ENCODE assay signal across 9 mouse cellular contexts in genomic region chr16:92115611-92116421, GRCm38 (mm10). TPM values are rescaled to one million over a fixed set of nuclear protein-coding genes. Genes with fewer than 3 reads are reported as not detected.
DNase-seq lines count a peak whose midpoint lies in the region; ATAC-seq lines count a peak whose summit lies in the region.
"Had no signal": no experiment of that assay in that cellular context is flagged by ENCODE, and none has a peak within 500 bp of the region (broad histone marks: within the 10 kb centered on the region; RNA-seq: fewer than 3 reads in every experiment).

No protein-coding gene starts in this region.

- no peak overlapping the region for H3K9ac ChIP-seq in hindbrain, embryonic 15.5 days
- no peak overlapping the region for H3K9ac ChIP-seq in liver, embryonic 12.5 days

- ATAC-seq in hindbrain, embryonic 15.5 days (ENCODE audit: low FRiP score, low read depth), result peak; percentile 65; the same call in 1 of the 2 replicates
- peak; percentile 53; the same call in 1 of the 2 replicates for ATAC-seq in liver, embryonic 12.5 days

- H3K4me3 ChIP-seq in embryonic facial prominence, embryonic 10.5 days, result peak overlapping the region; percentile 26
- no peak overlapping the region for H3K4me3 ChIP-seq in hindbrain, embryonic 15.5 days
- H3K4me3 ChIP-seq in liver, embryonic 12.5 days, result no peak overlapping the region

- H3K27ac ChIP-seq in embryonic facial prominence, embryonic 10.5 days (replicated peaks), result 0 out of 2 replicates have a peak overlapping the region, but pooled peaks have one; percentile 51
- peak overlapping the region; percentile 79 for H3K27ac ChIP-seq in hindbrain, embryonic 15.5 days (replicated peaks)
- H3K27ac ChIP-seq in liver, embryonic 12.5 days, result no peak overlapping the region

- peak overlapping the region; percentile 25 for H3K4me2 ChIP-seq in hindbrain, embryonic 15.5 days
- H3K4me2 ChIP-seq in liver, embryonic 12.5 days, result peak overlapping the region; percentile 30

- H3K36me3 ChIP-seq in embryonic facial prominence, embryonic 10.5 days (replicated peaks), result peaks cover 26% of the 10 kb centered on the region
- peaks cover 7% of the 10 kb centered on the region for H3K36me3 ChIP-seq in hindbrain, embryonic 15.5 days
- peaks cover 16% of the 10 kb centered on the region for H3K36me3 ChIP-seq in liver, embryonic 12.5 days

- peaks cover 33% of the 10 kb centered on the region for H3K4me1 ChIP-seq in embryonic facial prominence, embryonic 10.5 days
- H3K4me1 ChIP-seq in hindbrain, embryonic 15.5 days (replicated peaks), result peaks cover 40% of the 10 kb centered on the region
- peaks cover 14% of the 10 kb centered on the region for H3K4me1 ChIP-seq in liver, embryonic 12.5 days

- no peaks in the 10 kb centered on the region for H3K9me3 ChIP-seq in embryonic facial prominence, embryonic 10.5 days
- no peaks in the 10 kb centered on the region for H3K9me3 ChIP-seq in hindbrain, embryonic 15.5 days
- no peaks in the 10 kb centered on the region for H3K9me3 ChIP-seq in liver, embryonic 12.5 days (replicated peaks)

- DNase-seq in kidney, postnatal 25 days, result peak; percentile 32 to 37
- no peak for DNase-seq in kidney, adult 9 months
- DNase-seq in adrenal gland, postnatal 36 days, result peak; percentile 69 to 82
- peak; percentile 43 for DNase-seq in embryonic facial prominence, embryonic 10.5 days (ENCODE audit: low spot score)
- peak; percentile 63 for DNase-seq in right cerebral cortex, postnatal 4 days
- DNase-seq in lung, postnatal 14 days, result no peak

- H3K27me3 ChIP-seq in embryonic facial prominence, embryonic 10.5 days (replicated peaks; ENCODE audit: low read depth, poor library complexity, severe bottlenecking), result no peaks in the 10 kb centered on the region
- no peaks in the 10 kb centered on the region for H3K27me3 ChIP-seq in hindbrain, embryonic 15.5 days
- H3K27me3 ChIP-seq in liver, embryonic 12.5 days (replicated peaks), result no peaks in the 10 kb centered on the region

- 39% methylated on average over 20 of the region's 20 CpGs for WGBS in embryonic facial prominence, embryonic 10.5 days
- WGBS in hindbrain, embryonic 15.5 days, result 14% methylated on average over 20 of the region's 20 CpGs
- WGBS in liver, embryonic 12.5 days (ENCODE audit: insufficient replicate concordance), result 46% methylated on average over 20 of the region's 20 CpGs

RNA-seq across cellular contexts. Expression of gene Slc5a3, which starts 57.7 kb away (rescaled TPM):
- 10 to 100 TPM; 26.4 to 59.1 TPM for total RNA-seq in adrenal gland, postnatal 36 days (2021)
- polyA plus RNA-seq in embryonic facial prominence, embryonic 10.5 days (2016; fragmentation: Nextera tagmentation; extraction: Ambion mirVana), result 11.6 and 12.7 TPM in 2 replicates
- 16.6 and 17.8 TPM in 2 replicates for polyA plus RNA-seq in hindbrain, embryonic 15.5 days (2015; fragmentation: Nextera tagmentation; extraction: Ambion mirVana)
- 2.4 and 2.8 TPM in 2 replicates for polyA plus RNA-seq in liver, embryonic 12.5 days (2016; fragmentation: Nextera tagmentation; extraction: Ambion mirVana)

RNA-seq across cellular contexts. Expression of gene Gm49711, which starts 57.7 kb away (rescaled TPM):
- total RNA-seq in adrenal gland, postnatal 36 days (2021), result not detected
- polyA plus RNA-seq in embryonic facial prominence, embryonic 10.5 days (2016; fragmentation: Nextera tagmentation; extraction: Ambion mirVana), result 0.28 TPM in 1 of 2 replicates, not detected in the other
- 0.32 and 0.34 TPM in 2 replicates for polyA plus RNA-seq in hindbrain, embryonic 15.5 days (2015; fragmentation: Nextera tagmentation; extraction: Ambion mirVana)
- not detected in 2 replicates for polyA plus RNA-seq in liver, embryonic 12.5 days (2016; fragmentation: Nextera tagmentation; extraction: Ambion mirVana)
- total RNA-seq: liver, adult 2 months had no signal
- polyA plus RNA-seq: liver, adult 2 months had no signal

RNA-seq across cellular contexts. Expression of gene Mrps6, which starts 57.7 kb away (rescaled TPM):
- 100 to 1,000 TPM in 1 of 2 experiments, 10 to 100 TPM in 1; 84.1 to 117 TPM for total RNA-seq in adrenal gland, postnatal 36 days (2021)
- 127 and 129 TPM in 2 replicates for polyA plus RNA-seq in embryonic facial prominence, embryonic 10.5 days (2016; fragmentation: Nextera tagmentation; extraction: Ambion mirVana)
- polyA plus RNA-seq in hindbrain, embryonic 15.5 days (2015; fragmentation: Nextera tagmentation; extraction: Ambion mirVana), result 179 and 183 TPM in 2 replicates
- 49.3 and 54.7 TPM in 2 replicates for polyA plus RNA-seq in liver, embryonic 12.5 days (2016; fragmentation: Nextera tagmentation; extraction: Ambion mirVana)

Comparison
In these comparisons a context has a peak if more than half of its experiments do, and no peak if none do; other contexts are left out.
1. DNase-seq: peak in kidney, postnatal 25 days (2 of 2), adrenal gland, postnatal 36 days (2 of 2), embryonic facial prominence, embryonic 10.5 days (single experiment) and right cerebral cortex, postnatal 4 days (single experiment); none in kidney, adult 9 months (single experiment) and lung, postnatal 14 days (single experiment).